Mouse (Mus musculus) kidney, embryonic 14.5 days (tissue): Measurements from ENCODE around the gene Gabra5. TPM values are rescaled to one million over a fixed set of nuclear protein-coding genes. Genes with fewer than 3 reads are reported as not detected.

Experiments used
- ATAC-seq: fragments of 200-750 bp; cut with Nextera tagmentation; 2 replicates; pipeline ENCODE4 v1.8.0; 2017; ENCODE audit warnings: moderate number of reproducible peaks, mild to moderate bottlenecking, moderate TSS enrichment, moderate library complexity; ENCODE audit not compliant: low FRiP score, low TSS enrichment
- H3K27ac ChIP-seq: fragments of 300-500 bp; sonication (generic); 2 replicates; pipeline ENCODE4 v1.5.1; 2014; ENCODE audit warnings: low read depth, mild to moderate bottlenecking, low read length, moderate library complexity, mixed read lengths
- H3K27me3 ChIP-seq: fragments of 300-500 bp; sonication (generic); 2 replicates; pipeline ENCODE4 v1.6.1; 2014; ENCODE audit warnings: mild to moderate bottlenecking, low read length; ENCODE audit not compliant: control insufficient read depth, insufficient read depth
- H3K36me3 ChIP-seq: fragments of 300-500 bp; sonication (generic); 2 replicates; pipeline ENCODE4 v1.6.1; 2014; ENCODE audit warnings: low read length, mixed read lengths; ENCODE audit not compliant: control insufficient read depth, insufficient read depth
- H3K4me1 ChIP-seq: fragments of 300-500 bp; sonication (generic); 2 replicates; pipeline ENCODE4 v1.6.1; 2014; ENCODE audit warnings: low read length, mixed read lengths; ENCODE audit not compliant: control insufficient read depth, insufficient read depth
- H3K4me2 ChIP-seq: fragments of 300-500 bp; sonication (generic); replicated peaks from 2 replicates; pipeline ENCODE4 v1.6.1; 2014; ENCODE audit warnings: low read depth, mild to moderate bottlenecking, low read length
- H3K4me3 ChIP-seq: fragments of 300-500 bp; sonication (generic); 2 replicates; pipeline ENCODE4 v1.5.1; 2014; ENCODE audit warnings: mild to moderate bottlenecking, low read length
- H3K9ac ChIP-seq: fragments of 300-500 bp; sonication (generic); 2 replicates; pipeline ENCODE4 v1.6.1; 2014; ENCODE audit warnings: low read depth, mild to moderate bottlenecking, low read length, moderate library complexity
- H3K9me3 ChIP-seq: fragments of 300-500 bp; sonication (generic); 2 replicates; pipeline ENCODE4 v1.6.1; 2016; ENCODE audit warnings: low read length; ENCODE audit not compliant: control insufficient read depth
- WGBS: fragments of 180-500 bp; shearing (Covaris S2); extraction: QIAGEN DNeasy Blood & Tissue Kit; methylation state at CpG from one replicate; pipeline ENCODE4 v1.1.7; 2014; 5-methylcytosine and 5-hydroxymethylcytosine counted together
- polyA plus RNA-seq: library from polyadenylated mRNA; unstranded; fragments of >200 nt; fragmentation: Nextera tagmentation; extraction: Ambion mirVana; gene quantifications from 2 replicates; pipeline ENCODE4 v1.2.1, GENCODE M21; 2014

Gabra5 gene
- polyA plus RNA-seq, 1 experiment from 2014 or later: 0.26 TPM

DNA sequence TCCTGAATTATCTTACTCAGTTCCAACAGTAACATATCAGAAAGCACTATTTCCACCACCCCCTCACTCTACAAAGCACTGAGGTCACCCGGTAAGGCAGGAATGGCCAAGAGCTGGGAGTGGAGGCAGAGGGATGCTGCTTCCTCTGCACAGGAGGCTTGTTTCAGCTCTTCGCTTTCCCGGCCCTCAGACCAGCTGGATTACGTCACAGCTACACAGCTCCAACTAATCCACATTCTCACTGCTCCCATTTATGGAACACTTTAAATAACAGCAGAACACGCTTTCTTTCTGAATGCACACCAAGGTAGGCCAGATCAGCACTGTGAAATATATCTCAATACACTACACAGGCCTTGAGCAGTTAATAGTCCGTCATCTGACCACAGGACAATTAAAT, 146.0 kb downstream of the Gabra5 start:
- no peaks in the 10 kb centered on the region for H3K36me3 ChIP-seq
- H3K27me3 ChIP-seq: no peaks in the 10 kb centered on the region
- WGBS: 48% methylated on average over 6 of the region's 6 CpGs
- no peak for ATAC-seq
- no peak overlapping the region for H3K9ac ChIP-seq
- H3K4me2 ChIP-seq: no peak overlapping the region
- H3K27ac ChIP-seq: no peak overlapping the region
- H3K4me1 ChIP-seq: no peaks in the 10 kb centered on the region
- H3K4me3 ChIP-seq: no peak overlapping the region
- H3K9me3 ChIP-seq: no peaks in the 10 kb centered on the region

GRCm38 (mm10) chr7:57357871-57358540, 151.9 kb downstream of the Gabra5 start:
- Histone ChIP-seq H3K36me3 (no peaks in the 10 kb centered on the region), H3K27ac (no peak overlapping the region), H3K4me2 (no peak overlapping the region), H3K9me3 (no peaks in the 10 kb centered on the region), H3K4me1 (no peaks in the 10 kb centered on the region), H3K9ac (no peak overlapping the region), H3K27me3 (no peaks in the 10 kb centered on the region), H3K4me3 (no peak overlapping the region)
- no peak for ATAC-seq
- WGBS: 48% methylated on average over 6 of the region's 6 CpGs

Other genes with a start within 250 kb of the Gabra5 start
- gene Gabrg3, start 122.9 kb downstream of the Gabra5 start, polyA plus RNA-seq: 0.54 and 0.81 TPM in 2 replicates
- 0.56 and 1.2 TPM in 2 replicates for gene Gabrb3, start 90.4 kb downstream of the Gabra5 start, polyA plus RNA-seq